In genomic region chr15:101076071-101077000, GRCm38 (mm10) we compare ENCODE assay signal across 10 mouse cellular contexts. TPM values are rescaled to one million over a fixed set of nuclear protein-coding genes. Genes with fewer than 3 reads are reported as not detected.
DNase-seq lines count a peak whose midpoint lies in the region; ATAC-seq and TF ChIP-seq lines count a peak whose summit lies in the region.
"Had no signal": no experiment of that assay in that cellular context is flagged by ENCODE, and none has a peak within 500 bp of the region (broad histone marks: within the 10 kb centered on the region; RNA-seq: fewer than 3 reads in every experiment).

No protein-coding gene starts in this region.

- no peak for TF ChIP-seq CTCF in small intestine, adult 2 months (IDR thresholded peaks at IDR 0.05; ENCODE audit: extremely low read depth, insufficient read length, insufficient replicate concordance, low read depth, low read length)

- DNase-seq in liver, embryonic 11.5 days (ENCODE audit: low spot score), result no peak
- DNase-seq in liver, result no peak
- peak; percentile 77 for DNase-seq in hindbrain, embryonic 10.5 days (ENCODE audit: low spot score)
- no peak for DNase-seq in right cerebral cortex, postnatal 10 days (ENCODE audit: low spot score in 2 of 2)
- no peak for DNase-seq in spleen, postnatal 36 days (ENCODE audit: low spot score in 2 of 2)
- no peak for DNase-seq in urinary bladder, postnatal 4 days (ENCODE audit: low spot score in 2 of 2)
- DNase-seq: gastrocnemius, postnatal 10 days; right cerebral cortex, postnatal 14 days had no signal

- TF ChIP-seq POLR2A in small intestine, adult 2 months (IDR thresholded peaks at IDR 0.05; ENCODE audit: low read depth, low read length), result no peak

- H3K9me3 ChIP-seq in liver, embryonic 11.5 days (ENCODE audit: control insufficient read depth, low read length), result no peaks in the 10 kb centered on the region
- no peaks in the 10 kb centered on the region for H3K9me3 ChIP-seq in hindbrain, embryonic 10.5 days
- no peaks in the 10 kb centered on the region for H3K9me3 ChIP-seq in limb, embryonic 12.5 days

- peaks cover 17% of the 10 kb centered on the region for H3K4me1 ChIP-seq in liver, embryonic 11.5 days (replicated peaks; ENCODE audit: control insufficient read depth, insufficient read depth, low read length)
- H3K4me1 ChIP-seq in hindbrain, embryonic 10.5 days (replicated peaks), result peaks cover 90% of the 10 kb centered on the region
- peaks cover 56% of the 10 kb centered on the region for H3K4me1 ChIP-seq in limb, embryonic 12.5 days (replicated peaks)
- H3K4me1 ChIP-seq in small intestine, adult 2 months (ENCODE audit: control insufficient read depth, insufficient read depth, insufficient read length, low read length), result peaks cover 12% of the 10 kb centered on the region

- H3K36me3 ChIP-seq in liver, embryonic 11.5 days (ENCODE audit: control insufficient read depth, insufficient read depth, low read length), result no peaks in the 10 kb centered on the region; the same call in 1 of the 2 replicates
- peaks cover 23% of the 10 kb centered on the region for H3K36me3 ChIP-seq in hindbrain, embryonic 10.5 days
- H3K36me3 ChIP-seq in limb, embryonic 12.5 days, result peaks cover 5% of the 10 kb centered on the region; the same call in 1 of the 2 replicates
- H3K36me3 ChIP-seq in small intestine, adult 2 months (ENCODE audit: control insufficient read depth, insufficient read depth, low read length), result no peaks in the 10 kb centered on the region

- H3K4me2 ChIP-seq in liver, embryonic 11.5 days, result peak overlapping the region; percentile 63
- peak overlapping the region; percentile 85 for H3K4me2 ChIP-seq in limb, embryonic 12.5 days

- peaks cover 58% of the 10 kb centered on the region for H3K27me3 ChIP-seq in liver, embryonic 11.5 days (replicated peaks; ENCODE audit: control insufficient read depth, insufficient read depth, low read length)
- H3K27me3 ChIP-seq in hindbrain, embryonic 10.5 days (ENCODE audit: insufficient read depth, poor library complexity, severe bottlenecking), result no peaks in the 10 kb centered on the region
- H3K27me3 ChIP-seq in limb, embryonic 12.5 days, result no peaks in the 10 kb centered on the region
- peaks cover 6% of the 10 kb centered on the region for H3K27me3 ChIP-seq in small intestine, adult 2 months (ENCODE audit: control insufficient read depth, insufficient read depth, low read length)

- ATAC-seq in liver, embryonic 11.5 days (replicated peaks; ENCODE audit: low FRiP score), result no peak
- ATAC-seq in limb, embryonic 12.5 days (ENCODE audit: insufficient number of reproducible peaks, insufficient read depth, low FRiP score, low TSS enrichment, low read depth), result no peak

- no peak overlapping the region for H3K9ac ChIP-seq in liver, embryonic 11.5 days (ENCODE audit: low read depth, low read length)
- H3K9ac ChIP-seq in limb, embryonic 12.5 days (replicated peaks), result peak overlapping the region; percentile 96

- WGBS in liver, embryonic 11.5 days, result 17% methylated on average over 26 of the region's 26 CpGs
- 2% methylated on average over 26 of the region's 26 CpGs for WGBS in hindbrain, embryonic 10.5 days
- WGBS in limb, embryonic 12.5 days, result 2% methylated on average over 26 of the region's 26 CpGs
- 33% methylated on average over 26 of the region's 26 CpGs for WGBS in small intestine, adult 2 months

- no peak overlapping the region for H3K27ac ChIP-seq in liver, embryonic 11.5 days (ENCODE audit: low read depth, low read length)
- peak overlapping the region; percentile 97 for H3K27ac ChIP-seq in hindbrain, embryonic 10.5 days
- peak overlapping the region; percentile 92 for H3K27ac ChIP-seq in limb, embryonic 12.5 days
- H3K27ac ChIP-seq in small intestine, adult 2 months (ENCODE audit: insufficient read depth, low read depth, low read length), result no peak overlapping the region

- peak overlapping the region; percentile 70; the same call in 1 of the 2 replicates for H3K4me3 ChIP-seq in liver, embryonic 11.5 days (ENCODE audit: low read depth, low read length)
- H3K4me3 ChIP-seq in hindbrain, embryonic 10.5 days, result peak overlapping the region; percentile 95
- peak overlapping the region; percentile 98 for H3K4me3 ChIP-seq in limb, embryonic 12.5 days (replicated peaks)
- H3K4me3 ChIP-seq in small intestine, adult 2 months (ENCODE audit: low read depth, low read length), result peak overlapping the region; percentile 29

RNA-seq across cellular contexts. Expression of gene Fignl2, which starts 2.0 kb away (rescaled TPM):
- polyA plus RNA-seq in liver, embryonic 11.5 days (2014; fragmentation: Nextera tagmentation; extraction: Ambion mirVana), result 0.27 and 0.40 TPM in 2 replicates
- polyA plus RNA-seq in hindbrain, embryonic 10.5 days (2016; fragmentation: Nextera tagmentation; extraction: Ambion mirVana), result 1.4 TPM in 2 replicates
- 0.38 and 0.56 TPM in 2 replicates for polyA plus RNA-seq in limb, embryonic 12.5 days (2016; fragmentation: Nextera tagmentation; extraction: Ambion mirVana)
- 2.9 and 7.8 TPM in 2 replicates for polyA plus RNA-seq in small intestine, adult 2 months (2012; rRNA removed)

RNA-seq across cellular contexts. Expression of gene Gm47841, which starts 29.1 kb away (rescaled TPM):
- not detected in 2 replicates for polyA plus RNA-seq in liver, embryonic 11.5 days (2014; fragmentation: Nextera tagmentation; extraction: Ambion mirVana)
- not detected in 2 replicates for polyA plus RNA-seq in hindbrain, embryonic 10.5 days (2016; fragmentation: Nextera tagmentation; extraction: Ambion mirVana)
- not detected in 2 replicates for polyA plus RNA-seq in limb, embryonic 12.5 days (2016; fragmentation: Nextera tagmentation; extraction: Ambion mirVana)
- polyA plus RNA-seq in small intestine, adult 2 months (2012; rRNA removed), result 0.18 TPM in 1 of 2 replicates, not detected in the other

RNA-seq across cellular contexts. Expression of gene Ankrd33, which starts 39.2 kb away (rescaled TPM):
- not detected in 2 replicates for polyA plus RNA-seq in liver, embryonic 11.5 days (2014; fragmentation: Nextera tagmentation; extraction: Ambion mirVana)
- not detected in 2 replicates for polyA plus RNA-seq in hindbrain, embryonic 10.5 days (2016; fragmentation: Nextera tagmentation; extraction: Ambion mirVana)
- polyA plus RNA-seq in limb, embryonic 12.5 days (2016; fragmentation: Nextera tagmentation; extraction: Ambion mirVana), result not detected in 2 replicates
- polyA plus RNA-seq in small intestine, adult 2 months (2012; rRNA removed), result not detected in 2 replicates

RNA-seq across cellular contexts. Expression of gene Acvrl1, which starts 52.0 kb away (rescaled TPM):
- polyA plus RNA-seq in liver, embryonic 11.5 days (2014; fragmentation: Nextera tagmentation; extraction: Ambion mirVana), result 2.5 TPM in 2 replicates
- 8.7 and 10.8 TPM in 2 replicates for polyA plus RNA-seq in hindbrain, embryonic 10.5 days (2016; fragmentation: Nextera tagmentation; extraction: Ambion mirVana)
- polyA plus RNA-seq in limb, embryonic 12.5 days (2016; fragmentation: Nextera tagmentation; extraction: Ambion mirVana), result 7.3 and 7.4 TPM in 2 replicates
- polyA plus RNA-seq in small intestine, adult 2 months (2012; rRNA removed), result 19.6 and 35.5 TPM in 2 replicates

Comparison
In these comparisons a context has a peak if more than half of its experiments do, and no peak if none do; other contexts are left out.
1. H3K27ac ChIP-seq: peak in hindbrain, embryonic 10.5 days (single experiment) and limb, embryonic 12.5 days (single experiment); none in liver, embryonic 11.5 days (single experiment) and small intestine, adult 2 months (single experiment).
2. H3K4me3 ChIP-seq: peak in every context shown above with its lines; median percentile 98 in limb, embryonic 12.5 days; 95 in hindbrain, embryonic 10.5 days; 70 in liver, embryonic 11.5 days; 29 in small intestine, adult 2 months.